ENCODE assay signal across 20 mouse cellular contexts in genomic region chr17:11332081-11332480, GRCm38 (mm10).
DNase-seq lines count a peak whose midpoint lies in the region; ATAC-seq and TF ChIP-seq lines count a peak whose summit lies in the region.
"Had no signal": no experiment of that assay in that cellular context is flagged by ENCODE, and none has a peak within 500 bp of the region (broad histone marks: within the 10 kb centered on the region; RNA-seq: fewer than 3 reads in every experiment).

No protein-coding gene starts in this region.

- no peaks in the 10 kb centered on the region for H3K4me1 ChIP-seq in forebrain, postnatal 0 days (ENCODE audit: insufficient read depth)
- H3K4me1 ChIP-seq in forebrain, embryonic 13.5 days = 0 out of 2 replicates have a peak, but pooled peaks cover 9% of the 10 kb centered on the region
- H3K4me1 ChIP-seq in testis, adult 2 months (ENCODE audit: control insufficient read depth, insufficient read depth, low read length) = peaks cover 3% of the 10 kb centered on the region; the same call in 1 of the 2 replicates
- H3K4me1 ChIP-seq in midbrain, postnatal 0 days (ENCODE audit: insufficient read depth, low read length) = no peaks in the 10 kb centered on the region
- H3K4me1 ChIP-seq: megakaryocyte, embryonic 14.5 days had no signal

- no peaks in the 10 kb centered on the region for H3K9me3 ChIP-seq in forebrain, postnatal 0 days (ENCODE audit: low read length)
- H3K9me3 ChIP-seq in forebrain, embryonic 13.5 days (replicated peaks) = no peaks in the 10 kb centered on the region
- no peaks in the 10 kb centered on the region for H3K9me3 ChIP-seq in midbrain, postnatal 0 days (ENCODE audit: low read length)
- H3K9me3 ChIP-seq: megakaryocyte, embryonic 14.5 days had no signal

- no peak overlapping the region for H3K4me2 ChIP-seq in forebrain, postnatal 0 days (ENCODE audit: low read depth)
- H3K4me2 ChIP-seq in forebrain, embryonic 13.5 days = no peak overlapping the region
- H3K4me2 ChIP-seq in midbrain, postnatal 0 days (ENCODE audit: low read depth, low read length, poor library complexity, severe bottlenecking) = no peak overlapping the region
- H3K4me2 ChIP-seq: heart, embryonic 11.5 days had no signal

- no peak overlapping the region for H3K4me3 ChIP-seq in forebrain, postnatal 0 days (ENCODE audit: low read depth, low read length)
- no peak overlapping the region for H3K4me3 ChIP-seq in forebrain, embryonic 13.5 days
- H3K4me3 ChIP-seq in testis, adult 2 months (ENCODE audit: control insufficient read depth, low read depth, low read length) = peak overlapping the region; percentile 33
- H3K4me3 ChIP-seq in midbrain, postnatal 0 days (ENCODE audit: low read depth, low read length) = no peak overlapping the region
- H3K4me3 ChIP-seq: megakaryocyte, embryonic 14.5 days had no signal

- H3K27me3 ChIP-seq in forebrain, postnatal 0 days (ENCODE audit: insufficient read depth, low read length) = no peaks in the 10 kb centered on the region
- H3K27me3 ChIP-seq in forebrain, embryonic 13.5 days = no peaks in the 10 kb centered on the region
- no peaks in the 10 kb centered on the region for H3K27me3 ChIP-seq in testis, adult 2 months (ENCODE audit: control insufficient read depth, insufficient read depth, low read length)
- no peaks in the 10 kb centered on the region for H3K27me3 ChIP-seq in midbrain, postnatal 0 days (ENCODE audit: insufficient read depth, low read length)
- H3K27me3 ChIP-seq: CH12.LX; megakaryocyte, embryonic 14.5 days had no signal

- H3K27ac ChIP-seq in forebrain, postnatal 0 days (ENCODE audit: low read depth, low read length) = no peak overlapping the region
- no peak overlapping the region for H3K27ac ChIP-seq in forebrain, embryonic 13.5 days
- no peak overlapping the region for H3K27ac ChIP-seq in testis, adult 2 months (ENCODE audit: control insufficient read depth, insufficient read depth, low read depth, low read length)
- peak overlapping the region; percentile 38; the same call in 1 of the 2 replicates for H3K27ac ChIP-seq in midbrain, postnatal 0 days (ENCODE audit: low read depth, low read length)

- WGBS in forebrain, postnatal 0 days = 69% methylated on average over 8 of the region's 8 CpGs
- WGBS in forebrain, embryonic 13.5 days = 71% methylated on average over 8 of the region's 8 CpGs
- 44% methylated on average over 8 of the region's 8 CpGs for WGBS in midbrain, postnatal 0 days

- H3K36me3 ChIP-seq in forebrain, postnatal 0 days (ENCODE audit: insufficient read depth) = no peaks in the 10 kb centered on the region
- no peaks in the 10 kb centered on the region for H3K36me3 ChIP-seq in forebrain, embryonic 13.5 days (ENCODE audit: poor library complexity, severe bottlenecking)
- H3K36me3 ChIP-seq in testis, adult 2 months (ENCODE audit: control insufficient read depth, insufficient read depth, low read length) = no peaks in the 10 kb centered on the region
- no peaks in the 10 kb centered on the region for H3K36me3 ChIP-seq in midbrain, postnatal 0 days (ENCODE audit: insufficient read depth, low read length)

- DNase-seq in forebrain, postnatal 0 days = peak; percentile 11
- DNase-seq in testis, postnatal 10 days (ENCODE audit: low spot score) = no peak
- peak; percentile 42 for DNase-seq in midbrain, postnatal 0 days (ENCODE audit: low spot score)
- peak; percentile 21 for DNase-seq in telencephalon, adult 2 months (ENCODE audit: low read depth, low spot score)
- no peak for DNase-seq in cerebellum, adult 9-11 months
- no peak for DNase-seq in liver
- DNase-seq: cerebellum, adult 11 months; cerebellum, postnatal 36 days; gastrocnemius, postnatal 36 days; heart, postnatal 4 days; kidney, adult 2 months; kidney, postnatal 25 days; layer of hippocampus, adult 9-11 months; lung, postnatal 14 days; right cerebral cortex, adult 18-20 months had no signal

- TF ChIP-seq POLR2A in testis, adult 2 months (IDR thresholded peaks at IDR 0.05; ENCODE audit: control insufficient read depth, low read depth, low read length) = no peak

- TF ChIP-seq CTCF in forebrain, postnatal 0 days (IDR thresholded peaks at IDR 0.05; ENCODE audit: low read depth) = no peak
- TF ChIP-seq CTCF in testis, adult 2 months (IDR thresholded peaks at IDR 0.05; ENCODE audit: control insufficient read depth, insufficient read depth, insufficient replicate concordance, low read depth, low read length) = no peak
- TF ChIP-seq CTCF in midbrain, postnatal 0 days (IDR thresholded peaks at IDR 0.05) = no peak

- no peak for ATAC-seq in forebrain, postnatal 0 days
- no peak for ATAC-seq in forebrain, embryonic 13.5 days
- no peak for ATAC-seq in midbrain, postnatal 0 days (ENCODE audit: low FRiP score)

- H3K9ac ChIP-seq in forebrain, postnatal 0 days = no peak overlapping the region
- no peak overlapping the region for H3K9ac ChIP-seq in forebrain, embryonic 13.5 days
- H3K9ac ChIP-seq in midbrain, postnatal 0 days (replicated peaks; ENCODE audit: low read length, poor library complexity, severe bottlenecking) = no peak overlapping the region

Comparison
In these comparisons a context has a peak if more than half of its experiments do, and no peak if none do; other contexts are left out.
1. DNase-seq: peak in forebrain, postnatal 0 days (single experiment), midbrain, postnatal 0 days (single experiment) and telencephalon, adult 2 months (single experiment); none in testis, postnatal 10 days (single experiment), cerebellum, adult 9-11 months (single experiment) and liver (single experiment).